Mouse (Mus musculus) lung, adult 2 months (tissue): ENCODE results near the gene Mrpl47.

ENCODE experiments used
- CTCF ChIP-seq: fragments of 200-500 bp; IDR thresholded peaks from 2 replicates; pipeline ENCODE4 v1.5.1; 2011; ENCODE audit warnings: mild to moderate bottlenecking, low read length, control low read depth; ENCODE audit not compliant: insufficient read depth
- POLR2A ChIP-seq: fragments of 200-500 bp; IDR thresholded peaks from 2 replicates; pipeline ENCODE4 v1.6.1; 2011; ENCODE audit warnings: low read depth, mild to moderate bottlenecking, control low read depth, low read length, borderline replicate concordance; ENCODE audit errors: extremely low read depth

GRCm38 (mm10) chr3:32694737-32695582 is 42.4 kb downstream of the Mrpl47 start:
- TF ChIP-seq POLR2A (no peak), CTCF (no peak)
